Mouse (Mus musculus) lung, embryonic 15.5 days (tissue): ENCODE data around the gene Tmem198. TPM values are rescaled to one million over a fixed set of nuclear protein-coding genes. Genes with fewer than 3 reads are reported as not detected.

Experiments
- ATAC-seq: fragments of 200-750 bp; cut with Nextera tagmentation; 2 replicates; pipeline ENCODE4 v1.8.0; 2017; ENCODE audit warnings: moderate number of reproducible peaks, borderline replicate concordance; ENCODE audit not compliant: low FRiP score, low TSS enrichment; ENCODE audit errors: extremely low read depth
- H3K27ac ChIP-seq: fragments of 300-500 bp; sonication (generic); 2 replicates; pipeline ENCODE4 v1.5.1; 2015; ENCODE audit warnings: moderate library complexity, mild to moderate bottlenecking, inconsistent platforms
- H3K27me3 ChIP-seq: fragments of 300-500 bp; sonication (generic); 2 replicates; pipeline ENCODE4 v1.6.1; 2015; ENCODE audit warnings: inconsistent platforms
- H3K36me3 ChIP-seq: fragments of 300-500 bp; sonication (generic); 2 replicates; pipeline ENCODE4 v1.6.1; 2015; ENCODE audit warnings: inconsistent platforms
- H3K4me1 ChIP-seq: fragments of 300-500 bp; sonication (generic); 2 replicates; pipeline ENCODE4 v1.6.1; 2015; ENCODE audit warnings: inconsistent platforms
- H3K4me2 ChIP-seq: fragments of 300-500 bp; sonication (generic); 2 replicates; pipeline ENCODE4 v1.6.1; 2015; ENCODE audit warnings: inconsistent platforms, mild to moderate bottlenecking, moderate library complexity
- H3K4me3 ChIP-seq: fragments of 300-500 bp; sonication (generic); 2 replicates; pipeline ENCODE4 v1.5.1; 2015; ENCODE audit warnings: mild to moderate bottlenecking, inconsistent platforms
- H3K9ac ChIP-seq: fragments of 300-500 bp; sonication (generic); 2 replicates; pipeline ENCODE4 v1.6.1; 2015; ENCODE audit warnings: inconsistent platforms
- H3K9me3 ChIP-seq: fragments of 300-500 bp; sonication (generic); 2 replicates; pipeline ENCODE4 v1.6.1; 2016; ENCODE audit warnings: inconsistent platforms
- WGBS: fragments of 180-500 bp; shearing (Covaris S2); methylation state at CpG from one replicate; pipeline ENCODE4 v1.1.7; 2015; 5-methylcytosine and 5-hydroxymethylcytosine counted together
- polyA plus RNA-seq: library from polyadenylated mRNA; unstranded; fragments of >200 nt; fragmentation: Nextera tagmentation; extraction: Ambion mirVana; gene quantifications from 2 replicates; pipeline ENCODE4 v1.2.1, GENCODE M21; 2015

Gene Tmem198
- polyA plus RNA-seq = 0.65 and 0.82 TPM in 2 replicates

GRCm38 (mm10) chr1:75478916-75479634, at the start of gene Tmem198, which contains the start of gene Chpf:
Gene Tmem198, plus strand, starts transcription at chr1:75479532.
Gene Chpf, minus strand, starts transcription at chr1:75479307.
- WGBS = under 1% methylated on average over 76 of the region's 76 CpGs
- peaks cover 20% of the 10 kb centered on the region for H3K36me3 ChIP-seq
- peaks cover 57% of the 10 kb centered on the region for H3K27me3 ChIP-seq
- H3K4me3 ChIP-seq = peak within 1 kb of the TSS; percentile 88
- peak within 1 kb of the TSS; percentile 73 for H3K9ac ChIP-seq
- H3K4me2 ChIP-seq = peak within 1 kb of the TSS; percentile 85
- peaks cover 22% of the 10 kb centered on the region for H3K4me1 ChIP-seq
- ATAC-seq = peak; percentile 92
- H3K9me3 ChIP-seq = no peaks in the 10 kb centered on the region
- peak within 1 kb of the TSS; percentile 88 for H3K27ac ChIP-seq

- Histone ChIP-seq H3K27me3 (no peaks in the 10 kb centered on the region), H3K4me1 (peaks cover 11% of the 10 kb centered on the region), H3K9ac (peak within 1 kb of the TSS; percentile 66), H3K4me3 (peak within 1 kb of the TSS; percentile 64), H3K27ac (peak within 1 kb of the TSS; percentile 55), H3K4me2 (peak within 1 kb of the TSS; percentile 62), H3K36me3 (no peaks in the 10 kb centered on the region), H3K9me3 (no peaks in the 10 kb centered on the region)
- WGBS = 6% methylated on average over 28 of the region's 28 CpGs
- peak; percentile 85 for ATAC-seq
These were observed 43.6 kb upstream of the Tmem198 start, which contains the start of gene Gmppa for GRCm38 (mm10) chr1:75435475-75436328. Gene Gmppa, plus strand, starts transcription at chr1:75435930.

GRCm38 (mm10) chr1:75438782-75439181, 40.5 kb upstream of the Tmem198 start:
- no peak overlapping the region for H3K27ac ChIP-seq
- H3K9me3 ChIP-seq = no peaks in the 10 kb centered on the region
- ATAC-seq = no peak
- no peak overlapping the region for H3K4me3 ChIP-seq
- no peak overlapping the region for H3K9ac ChIP-seq
- no peaks in the 10 kb centered on the region for H3K27me3 ChIP-seq
- no peaks in the 10 kb centered on the region for H3K36me3 ChIP-seq
- 74% methylated on average over 8 of the region's 9 CpGs for WGBS
- peaks cover 25% of the 10 kb centered on the region for H3K4me1 ChIP-seq
- no peak overlapping the region for H3K4me2 ChIP-seq

- 90% methylated on average over 7 of the region's 7 CpGs for WGBS
- ATAC-seq = no peak
These were observed 38.7 kb upstream of the Tmem198 start for GRCm38 (mm10) chr1:75440661-75441060.

GRCm38 (mm10) chr1:75441471-75441996, 37.8 kb upstream of the Tmem198 start:
- peaks cover 21% of the 10 kb centered on the region for H3K27me3 ChIP-seq
- H3K36me3 ChIP-seq = no peaks in the 10 kb centered on the region
- no peak overlapping the region for H3K27ac ChIP-seq
- WGBS = 85% methylated on average over 15 of the region's 15 CpGs
- no peaks in the 10 kb centered on the region for H3K9me3 ChIP-seq
- H3K4me2 ChIP-seq = no peak overlapping the region
- H3K4me1 ChIP-seq = peaks cover 41% of the 10 kb centered on the region
- H3K4me3 ChIP-seq = no peak overlapping the region
- ATAC-seq = no peak
- no peak overlapping the region for H3K9ac ChIP-seq

More at GRCm38 (mm10) chr1:75440661-75441060, 38.7 kb upstream of the Tmem198 start:
- Histone ChIP-seq H3K9ac (no peak overlapping the region), H3K27ac (no peak overlapping the region), H3K36me3 (no peaks in the 10 kb centered on the region), H3K4me3 (no peak overlapping the region), H3K4me2 (no peak overlapping the region), H3K4me1 (peaks cover 36% of the 10 kb centered on the region), H3K27me3 (peaks cover 13% of the 10 kb centered on the region), H3K9me3 (no peaks in the 10 kb centered on the region)

DNA sequence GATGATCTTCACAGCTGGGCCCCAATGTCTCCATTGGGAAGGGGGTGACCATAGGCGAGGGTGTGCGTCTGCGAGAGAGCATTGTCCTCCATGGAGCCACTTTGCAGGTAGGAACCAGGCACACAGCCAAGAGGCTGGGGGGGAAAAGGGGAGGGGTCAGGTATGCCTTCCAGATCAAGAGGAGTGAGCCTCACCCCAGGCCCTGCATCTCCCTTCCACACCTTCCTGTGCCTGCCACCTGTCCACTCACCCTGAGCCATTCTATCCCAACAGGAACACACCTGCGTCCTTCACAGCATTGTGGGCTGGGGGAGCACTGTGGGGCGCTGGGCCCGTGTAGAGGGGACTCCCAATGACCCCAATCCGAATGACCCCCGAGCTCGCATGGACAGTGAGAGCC, 37.2 kb upstream of the Tmem198 start:
- H3K27me3 ChIP-seq = peaks cover 28% of the 10 kb centered on the region
- no peak overlapping the region for H3K27ac ChIP-seq
- peaks cover 43% of the 10 kb centered on the region for H3K4me1 ChIP-seq
- no peak for ATAC-seq
- no peak overlapping the region for H3K4me3 ChIP-seq
- H3K9ac ChIP-seq = no peak overlapping the region
- H3K4me2 ChIP-seq = no peak overlapping the region
- WGBS = 71% methylated on average over 9 of the region's 9 CpGs
- no peaks in the 10 kb centered on the region for H3K9me3 ChIP-seq
- H3K36me3 ChIP-seq = no peaks in the 10 kb centered on the region

- Histone ChIP-seq H3K4me1 (peaks cover 49% of the 10 kb centered on the region), H3K9ac (no peak overlapping the region), H3K27me3 (peaks cover 34% of the 10 kb centered on the region), H3K36me3 (no peaks in the 10 kb centered on the region), H3K4me3 (no peak overlapping the region), H3K27ac (no peak overlapping the region), H3K9me3 (no peaks in the 10 kb centered on the region), H3K4me2 (no peak overlapping the region)
- no peak for ATAC-seq
- WGBS = 54% methylated on average over 8 of the region's 8 CpGs
These were observed 36.5 kb upstream of the Tmem198 start for GRCm38 (mm10) chr1:75442811-75443210.

GRCm38 (mm10) chr1:75443247-75444024, 35.9 kb upstream of the Tmem198 start:
- 46% methylated on average over 13 of the region's 13 CpGs for WGBS
- H3K4me3 ChIP-seq = no peak overlapping the region
- H3K4me2 ChIP-seq = no peak overlapping the region
- H3K4me1 ChIP-seq = peaks cover 55% of the 10 kb centered on the region
- no peak overlapping the region for H3K9ac ChIP-seq
- H3K9me3 ChIP-seq = no peaks in the 10 kb centered on the region
- no peak for ATAC-seq
- peaks cover 40% of the 10 kb centered on the region for H3K27me3 ChIP-seq
- no peaks in the 10 kb centered on the region for H3K36me3 ChIP-seq
- H3K27ac ChIP-seq = no peak overlapping the region

GRCm38 (mm10) chr1:75444208-75444607, 35.1 kb upstream of the Tmem198 start:
- Histone ChIP-seq H3K4me1 (peaks cover 61% of the 10 kb centered on the region), H3K27ac (no peak overlapping the region), H3K9me3 (no peaks in the 10 kb centered on the region), H3K9ac (no peak overlapping the region), H3K36me3 (no peaks in the 10 kb centered on the region), H3K27me3 (peaks cover 47% of the 10 kb centered on the region), H3K4me3 (no peak overlapping the region), H3K4me2 (no peak overlapping the region)
- 39% methylated on average over 3 of the region's 3 CpGs for WGBS
- ATAC-seq = no peak

DNA sequence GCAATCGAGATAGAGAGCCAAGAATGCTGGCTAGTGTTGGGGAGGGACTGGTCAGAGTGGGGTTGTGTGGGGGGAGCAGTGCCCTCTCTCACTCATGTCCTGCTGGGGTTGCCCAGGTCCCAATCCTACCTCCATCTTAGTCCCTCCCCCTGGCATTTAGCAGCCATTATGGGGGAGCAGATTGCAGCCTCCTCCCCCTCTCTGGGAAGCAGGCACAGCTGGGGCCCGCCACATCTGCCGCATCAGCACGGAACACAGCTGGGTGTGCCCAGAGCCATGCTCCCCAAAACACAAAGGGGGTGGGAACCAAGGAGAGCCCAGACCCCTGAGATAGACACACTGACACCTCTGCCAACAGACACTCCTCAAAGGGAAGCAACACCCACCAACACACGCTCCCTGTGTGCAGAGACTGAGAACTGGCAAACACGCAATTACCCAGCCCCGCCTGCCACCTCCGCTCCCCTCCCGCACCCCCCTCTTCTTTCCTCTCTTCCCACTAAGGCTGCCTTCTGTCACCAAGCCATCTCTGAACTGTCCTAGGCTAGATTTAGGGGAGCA, 34.1 kb upstream of the Tmem198 start:
- peaks cover 57% of the 10 kb centered on the region for H3K27me3 ChIP-seq
- peak; percentile 21; the same call in 1 of the 2 replicates for ATAC-seq
- peak overlapping the region; percentile 33 for H3K4me2 ChIP-seq
- no peaks in the 10 kb centered on the region for H3K36me3 ChIP-seq
- H3K4me3 ChIP-seq = no peak overlapping the region
- peaks cover 71% of the 10 kb centered on the region for H3K4me1 ChIP-seq
- WGBS = 10% methylated on average over 9 of the region's 9 CpGs
- no peak overlapping the region for H3K9ac ChIP-seq
- no peaks in the 10 kb centered on the region for H3K9me3 ChIP-seq
- H3K27ac ChIP-seq = no peak overlapping the region
